Mouse (Mus musculus): ENCODE results near the gene Cnpy1. TPM values are rescaled to one million over a fixed set of nuclear protein-coding genes. Genes with fewer than 3 reads are reported as not detected.

The Cnpy1 gene
- polyA plus RNA-seq, 1 experiment = 0.06 TPM

- no peak overlapping the region for H3K27ac ChIP-seq (ENCODE audit: insufficient read depth, low read length)
- H3K4me3 ChIP-seq (ENCODE audit: insufficient read depth, low read length) = no peak overlapping the region
- H3K4me1 ChIP-seq (ENCODE audit: control insufficient read depth, insufficient read depth, low read length) = no peaks in the 10 kb centered on the region
- TF ChIP-seq POLR2A (IDR thresholded peaks at IDR 0.05; ENCODE audit: extremely low read depth, insufficient read depth, low read length) (no peak), CTCF (IDR thresholded peaks at IDR 0.05; ENCODE audit: extremely low read depth, insufficient read depth, low read length) (no peak)
Measured at GRCm38 (mm10) chr5:28169166-28169801, 76.3 kb downstream of the Cnpy1 start.

GRCm38 (mm10) chr5:28168253-28169165 lies 77.1 kb downstream of the Cnpy1 start:
- no peaks in the 10 kb centered on the region for H3K4me1 ChIP-seq (ENCODE audit: control insufficient read depth, insufficient read depth, low read length)
- H3K4me3 ChIP-seq (ENCODE audit: insufficient read depth, low read length) = no peak overlapping the region
- TF ChIP-seq POLR2A (IDR thresholded peaks at IDR 0.05; ENCODE audit: extremely low read depth, insufficient read depth, low read length) (no peak), CTCF (IDR thresholded peaks at IDR 0.05; ENCODE audit: extremely low read depth, insufficient read depth, low read length) (no peak)
- H3K27ac ChIP-seq (ENCODE audit: insufficient read depth, low read length) = no peak overlapping the region

DNA sequence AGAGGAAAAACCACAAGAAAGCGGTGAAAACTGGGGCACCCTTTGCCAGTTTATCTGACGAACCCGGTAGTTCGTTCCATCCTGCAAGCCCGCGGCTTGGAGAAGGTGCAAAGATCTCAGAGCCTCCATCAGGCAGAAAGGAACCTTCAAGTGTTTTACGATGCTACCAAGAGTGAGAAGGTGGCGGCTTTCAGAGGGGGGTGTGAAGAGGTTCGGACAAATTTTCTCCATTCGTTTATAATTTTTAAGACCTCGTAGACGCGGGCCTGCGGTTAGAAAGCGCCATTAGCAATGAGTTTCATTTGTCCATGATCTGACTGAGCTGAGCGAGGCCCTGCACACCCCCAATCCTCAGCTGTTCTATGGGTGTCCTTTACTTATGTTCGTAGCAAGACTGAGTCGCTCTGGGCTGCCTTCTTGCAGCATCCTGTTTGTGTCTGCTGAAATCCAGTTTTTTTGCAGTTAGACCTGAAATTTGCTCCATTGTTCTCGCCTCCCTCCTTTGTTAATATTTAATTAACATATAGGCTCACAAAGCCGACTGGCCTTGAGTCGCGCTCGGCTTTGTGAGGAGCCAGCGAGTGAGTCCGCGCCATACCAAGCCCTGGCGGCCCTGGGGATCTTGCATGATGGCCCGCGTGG lies 77.9 kb downstream of the Cnpy1 start:
- TF ChIP-seq POLR2A (IDR thresholded peaks at IDR 0.05; ENCODE audit: extremely low read depth, insufficient read depth, low read length) = no peak
- no peak for TF ChIP-seq CTCF (IDR thresholded peaks at IDR 0.05; ENCODE audit: extremely low read depth, insufficient read depth, low read length)
- no peak overlapping the region for H3K27ac ChIP-seq (ENCODE audit: insufficient read depth, low read length)
- H3K4me3 ChIP-seq (ENCODE audit: insufficient read depth, low read length) = no peak overlapping the region
- H3K4me1 ChIP-seq (ENCODE audit: control insufficient read depth, insufficient read depth, low read length) = no peaks in the 10 kb centered on the region

DNA sequence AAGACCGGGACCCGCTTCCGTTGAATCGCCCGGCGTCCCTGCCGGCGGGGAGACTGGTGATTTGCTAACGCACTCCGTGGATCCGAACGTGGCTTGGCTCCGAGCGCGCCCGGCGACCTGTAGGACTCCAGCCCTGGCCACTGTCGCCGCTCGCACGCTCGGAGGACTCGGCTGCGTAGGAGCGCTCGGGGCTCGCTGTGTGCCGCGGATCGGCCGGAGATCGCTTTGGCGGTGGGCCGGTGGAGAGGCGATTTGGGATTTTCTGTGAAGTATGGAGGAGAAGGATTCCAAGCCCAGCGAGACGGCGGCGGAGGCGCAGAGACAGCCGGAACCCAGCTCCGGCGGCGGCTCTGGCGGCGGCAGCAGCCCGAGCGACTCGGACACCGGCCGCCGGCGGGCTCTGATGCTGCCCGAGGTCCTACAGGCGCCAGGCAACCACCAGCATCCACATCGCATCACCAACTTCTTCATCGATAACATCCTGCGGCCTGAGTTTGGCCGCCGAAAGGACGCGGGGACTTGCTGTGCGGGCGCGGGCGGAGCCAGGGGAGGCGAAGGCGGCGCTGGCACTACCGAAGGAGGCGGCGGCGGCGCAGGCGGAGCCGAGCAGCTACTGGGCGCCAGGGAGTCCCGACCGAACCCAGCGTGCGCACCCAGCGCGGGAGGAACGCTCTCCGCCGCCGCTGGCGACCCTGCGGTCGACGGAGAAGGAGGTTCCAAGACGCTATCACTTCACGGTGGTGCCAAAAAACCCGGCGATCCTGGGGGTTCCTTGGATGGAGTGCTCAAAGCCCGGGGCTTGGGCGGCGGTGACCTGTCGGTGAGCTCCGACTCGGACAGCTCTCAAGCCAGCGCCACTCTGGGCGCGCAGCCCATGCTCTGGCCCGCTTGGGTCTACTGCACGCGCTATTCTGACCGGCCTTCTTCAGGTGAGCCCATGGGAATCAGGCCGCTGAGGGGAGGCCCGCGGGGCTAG lies 79.1 kb downstream of the Cnpy1 start:
- Histone ChIP-seq H3K27ac (ENCODE audit: insufficient read depth, low read length) (no peak overlapping the region), H3K4me1 (ENCODE audit: control insufficient read depth, insufficient read depth, low read length) (no peaks in the 10 kb centered on the region), H3K4me3 (ENCODE audit: insufficient read depth, low read length) (0 out of 2 replicates have a peak overlapping the region, but pooled peaks have one; percentile 16)
- TF ChIP-seq POLR2A (IDR thresholded peaks at IDR 0.05; ENCODE audit: extremely low read depth, insufficient read depth, low read length) (no peak), CTCF (IDR thresholded peaks at IDR 0.05; ENCODE audit: extremely low read depth, insufficient read depth, low read length) (no peak)

DNA sequence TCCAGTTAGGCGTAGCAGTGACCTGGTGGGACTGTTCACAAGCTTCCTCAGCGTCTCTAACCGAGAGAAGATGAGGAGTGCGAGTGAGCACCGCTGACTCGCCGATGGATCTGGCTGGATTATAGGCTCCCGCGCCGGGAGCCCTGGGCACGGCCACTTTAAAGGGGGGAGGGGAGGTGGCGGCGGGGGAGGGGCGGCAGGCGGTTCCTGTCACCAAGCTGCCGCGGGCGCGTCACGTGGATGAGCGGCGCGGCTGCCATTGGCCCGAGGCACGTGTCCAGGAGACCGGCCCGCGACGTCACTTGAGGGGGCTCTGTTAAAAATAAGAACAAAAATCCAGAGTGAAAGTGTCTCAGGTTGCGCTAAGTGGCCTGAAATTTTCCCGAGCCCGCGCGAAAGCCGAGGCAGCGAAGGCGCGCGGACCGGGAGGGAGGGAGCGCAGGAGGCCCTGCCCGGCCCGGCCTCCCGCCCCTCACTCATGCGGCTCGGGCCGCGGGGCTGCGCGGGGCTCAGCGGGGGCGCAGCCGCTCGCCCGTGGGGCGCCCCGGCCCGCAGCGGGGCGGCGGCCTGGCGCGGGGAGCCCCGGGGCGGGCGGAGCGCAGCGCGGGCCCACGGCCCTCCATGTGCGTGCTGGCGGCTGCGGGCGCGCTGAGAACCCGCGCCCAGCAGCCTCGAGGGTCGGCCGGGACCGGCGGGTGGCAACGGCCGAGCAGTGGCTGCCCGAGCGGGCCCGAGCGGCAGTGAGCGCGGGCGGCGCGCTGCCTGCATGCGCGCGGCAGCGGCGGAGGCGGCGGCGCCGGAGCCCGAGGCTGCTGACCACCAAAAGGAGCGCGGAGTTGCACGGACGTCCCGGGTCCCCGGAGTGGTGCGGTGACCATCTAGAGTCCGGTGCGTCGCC lies 80.0 kb downstream of the Cnpy1 start, which contains the start of gene En2:
TSS of gene En2 (plus strand) at position 337 of the 898 bp plus-strand sequence.
- Histone ChIP-seq H3K4me3 (ENCODE audit: insufficient read depth, low read length) (peak within 1 kb of the TSS; percentile 16; the same call in 1 of the 2 replicates), H3K4me1 (ENCODE audit: control insufficient read depth, insufficient read depth, low read length) (no peaks in the 10 kb centered on the region), H3K27ac (ENCODE audit: insufficient read depth, low read length) (no peak within 1 kb of the TSS)
- TF ChIP-seq POLR2A (IDR thresholded peaks at IDR 0.05; ENCODE audit: extremely low read depth, insufficient read depth, low read length) (no peak), CTCF (IDR thresholded peaks at IDR 0.05; ENCODE audit: extremely low read depth, insufficient read depth, low read length) (no peak)

GRCm38 (mm10) chr5:28163926-28164325 lies 81.7 kb downstream of the Cnpy1 start:
- TF ChIP-seq CTCF (IDR thresholded peaks at IDR 0.05; ENCODE audit: extremely low read depth, insufficient read depth, low read length) (no peak), POLR2A (IDR thresholded peaks at IDR 0.05; ENCODE audit: extremely low read depth, insufficient read depth, low read length) (no peak)
- Histone ChIP-seq H3K4me1 (ENCODE audit: control insufficient read depth, insufficient read depth, low read length) (no peaks in the 10 kb centered on the region), H3K27ac (ENCODE audit: insufficient read depth, low read length) (no peak overlapping the region), H3K4me3 (ENCODE audit: insufficient read depth, low read length) (no peak overlapping the region)

GRCm38 (mm10) chr5:28161938-28162402 lies 83.6 kb downstream of the Cnpy1 start:
- Histone ChIP-seq H3K4me3 (ENCODE audit: insufficient read depth, low read length) (no peak overlapping the region), H3K4me1 (ENCODE audit: control insufficient read depth, insufficient read depth, low read length) (no peaks in the 10 kb centered on the region), H3K27ac (ENCODE audit: insufficient read depth, low read length) (no peak overlapping the region)
- TF ChIP-seq POLR2A (IDR thresholded peaks at IDR 0.05; ENCODE audit: extremely low read depth, insufficient read depth, low read length) (no peak), CTCF (IDR thresholded peaks at IDR 0.05; ENCODE audit: extremely low read depth, insufficient read depth, low read length) (no peak)

All from cortical plate, adult 2 months (tissue).